Mouse (Mus musculus) left cerebral cortex, postnatal 25 days (tissue): ENCODE measurements around the gene Maged1. TPM values are rescaled to one million over a fixed set of nuclear protein-coding genes. Genes with fewer than 3 reads are reported as not detected.
"Not testable (repeated sequence)": the region's sequence is repeated elsewhere in the genome, so short reads cannot be mapped to it uniquely, and the experiment has no call there.

Experiments
- DNase-seq, 2 experiments: peaks; one replicate each; pipeline ENCODE4 v3.0.0; 2022; ENCODE audit warnings: low spot score in 2 of 2, mixed read lengths in 1 of 2
- intact Hi-C: fragments of 180-260 bp; cut with DNase I; formaldehyde crosslinking; loops from one replicate; pipeline ENCODE4 v1.15.1; 2025
- total RNA-seq, 2 experiments: library from RNA; stranded (reverse); gene quantifications; 2 replicates each; pipeline ENCODE4 v1.2.3; 2021

Gene Maged1
- total RNA-seq, result 100 to 1,000 TPM; 444 to 445 TPM

DNA sequence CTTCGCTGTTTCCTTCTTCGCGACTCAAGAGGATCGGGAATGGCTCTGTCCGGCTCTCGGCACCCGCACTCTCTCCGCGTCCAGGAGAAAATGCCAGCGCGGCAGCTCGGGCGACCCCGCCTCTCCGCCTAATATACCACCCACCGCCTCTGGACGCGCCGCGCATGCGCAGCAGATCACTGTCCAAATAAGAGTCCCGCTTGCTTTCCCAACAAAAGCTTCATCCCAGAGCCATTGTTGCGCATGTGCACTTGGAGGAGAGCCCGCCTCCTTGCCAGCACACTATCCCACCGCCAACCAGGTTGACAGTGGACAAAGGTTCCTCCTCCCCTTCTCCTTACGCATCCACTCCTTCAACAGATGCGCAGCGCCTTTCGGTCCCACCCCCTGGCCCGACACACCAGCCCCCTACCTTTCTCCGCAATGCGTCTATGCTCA lies at the start of gene Maged1:
TSS of gene Maged1 (minus strand) at position 226 of the 438 bp plus-strand sequence.
- intact Hi-C loops, result loop anchor here (5.0 kb wide), 4 partner anchors 70 to 175 kb away; partner anchors contain the start of genes Apoo, Fam90a1b and Gspt2
- peak; percentile 83 to 97 for DNase-seq

GRCm38 (mm10) chrX:94580251-94580650 lies 38.3 kb upstream of the Maged1 start:
- no peak for DNase-seq

GRCm38 (mm10) chrX:94564694-94565093 lies 22.8 kb upstream of the Maged1 start:
- intact Hi-C loops, result no loop called here
- DNase-seq, result no peak

More at GRCm38 (mm10) chrX:94580251-94580650, 38.3 kb upstream of the Maged1 start:
- intact Hi-C loops, result no loop called here

- intact Hi-C loops, result no loop called here
- DNase-seq, result no peak
These were observed 20.4 kb upstream of the Maged1 start for GRCm38 (mm10) chrX:94562392-94562791.

GRCm38 (mm10) chrX:94548227-94548626 lies 6.3 kb upstream of the Maged1 start:
- no peak for DNase-seq

DNA sequence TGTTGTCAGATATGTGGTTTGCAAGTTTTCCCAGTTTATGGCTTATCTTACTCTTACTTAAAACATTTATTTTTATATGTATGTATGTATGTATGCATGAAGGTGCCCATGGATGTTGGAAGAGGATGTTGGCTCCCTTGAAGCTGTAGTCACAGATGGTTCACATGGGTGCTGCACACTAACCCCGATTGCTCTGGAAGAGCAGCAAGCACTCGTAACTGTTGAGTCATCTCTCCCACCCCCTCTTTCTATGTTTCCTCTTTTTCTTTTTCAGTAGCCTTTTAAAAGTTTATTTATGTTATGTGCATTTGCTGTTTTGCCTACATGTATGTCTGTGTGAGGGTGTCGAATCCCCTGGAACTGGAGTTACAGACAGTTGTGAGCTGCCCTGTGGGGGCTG lies 4.0 kb upstream of the Maged1 start:
- no peak for DNase-seq
- intact Hi-C loops, result no loop called here

More at GRCm38 (mm10) chrX:94548227-94548626, 6.3 kb upstream of the Maged1 start:
- intact Hi-C loops, result no loop called here

DNA sequence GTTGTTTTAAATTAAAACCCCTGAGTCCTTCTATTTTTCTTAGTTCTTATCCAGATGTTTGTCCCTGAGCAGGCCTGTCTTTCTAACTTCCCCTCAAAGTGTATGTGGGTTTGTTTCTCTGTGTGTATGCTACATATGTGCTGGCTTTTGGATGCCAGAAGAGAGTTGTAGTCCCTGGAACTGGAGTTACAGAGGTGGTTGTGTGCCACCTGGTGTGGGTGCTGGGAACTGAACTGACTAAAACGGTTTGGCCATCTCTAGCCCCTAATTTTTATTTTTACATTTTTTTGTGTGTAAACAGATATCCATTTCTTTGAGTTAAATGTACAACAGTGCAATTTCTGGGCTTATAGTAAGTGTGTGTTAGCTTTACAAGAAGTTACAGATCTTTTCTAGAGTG lies 3.0 kb upstream of the Maged1 start:
- intact Hi-C loops, result loop anchor here (5.0 kb wide), 4 partner anchors 73 to 178 kb away; partner anchors contain the start of genes Apoo, Fam90a1b and Gspt2
- peak in 1 of 2 experiments; percentile 7 for DNase-seq

DNA sequence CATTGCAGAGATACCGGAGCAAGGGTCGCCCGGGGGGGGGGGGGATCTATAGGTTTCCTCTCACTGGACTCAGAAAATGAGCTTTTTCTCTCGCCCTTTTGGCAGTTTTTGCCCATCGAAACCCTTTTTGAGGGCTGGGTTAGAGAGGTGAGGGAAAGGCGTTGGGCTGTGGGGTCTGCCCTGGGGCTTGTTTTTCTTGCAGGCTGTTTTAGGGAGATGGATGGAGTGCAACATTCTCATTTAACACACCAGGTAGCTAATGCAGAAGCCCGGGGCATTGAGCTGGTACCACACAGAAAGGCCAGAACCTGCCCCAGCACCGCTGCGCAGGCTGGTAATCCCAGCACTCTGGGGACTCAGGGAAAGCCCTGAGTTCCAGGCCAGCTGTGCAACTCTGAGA lies 593 bp upstream of the Maged1 start:
- intact Hi-C loops, result loop anchor here (5.0 kb wide), 4 partner anchors 70 to 175 kb away; partner anchors contain the start of genes Apoo, Fam90a1b and Gspt2
- DNase-seq, result peak in 1 of 2 experiments; percentile 7

- DNase-seq, result peak; percentile 10 to 14
- intact Hi-C loops, result loop anchor here (5.0 kb wide), 4 partner anchors 69 to 174 kb away; partner anchors contain the start of genes Apoo, Fam90a1b and Gspt2
These were observed 737 bp downstream of the Maged1 start for GRCm38 (mm10) chrX:94541206-94541605.

GRCm38 (mm10) chrX:94540341-94541201 lies 1.4 kb downstream of the Maged1 start:
- intact Hi-C loops, result loop anchor here (5.0 kb wide), 4 partner anchors 68 to 173 kb away; partner anchors contain the start of genes Apoo, Fam90a1b and Gspt2
- peak; percentile 29 to 43 for DNase-seq

DNA sequence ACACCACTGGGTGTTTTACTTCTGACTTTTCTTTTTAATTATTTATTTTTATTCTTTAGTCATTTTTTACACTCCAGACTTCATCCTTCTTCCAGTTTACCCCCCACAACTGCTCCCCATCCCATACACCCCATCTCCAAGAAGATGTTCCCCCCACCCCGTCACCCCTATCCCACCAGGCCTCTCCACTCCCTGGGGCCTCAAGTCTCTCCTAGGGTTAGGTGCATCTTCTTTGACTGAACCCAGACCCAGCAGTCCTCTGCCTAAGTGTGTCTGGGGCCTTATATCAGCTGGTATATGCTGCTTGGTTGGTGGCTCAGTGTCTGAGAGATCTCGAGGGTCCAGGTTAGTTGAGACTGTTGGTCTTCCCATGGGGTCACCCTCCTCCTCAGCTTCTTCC lies 7.6 kb downstream of the Maged1 start:
- DNase-seq, result no peak
- intact Hi-C loops, result no loop called here

- no peak for DNase-seq
- intact Hi-C loops, result no loop called here
These were observed 11.6 kb downstream of the Maged1 start for GRCm38 (mm10) chrX:94530301-94530700.

DNA sequence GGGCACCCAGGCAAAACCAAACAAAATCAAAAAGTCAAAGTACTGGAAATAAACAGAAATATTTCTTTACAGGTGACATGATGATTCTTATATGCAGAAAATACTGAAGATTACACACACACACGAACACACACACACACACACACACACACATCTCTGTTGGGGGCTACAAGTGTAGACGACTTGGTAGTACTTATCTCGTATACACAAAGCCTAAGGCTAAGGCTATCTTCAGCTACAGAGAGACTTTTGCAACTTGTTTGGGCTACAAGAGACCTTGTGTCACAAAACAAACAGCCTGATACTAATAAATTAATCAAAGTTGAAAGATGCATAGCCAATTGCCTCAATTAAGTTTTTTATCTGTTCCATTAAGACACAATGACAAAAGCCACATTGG lies 19.8 kb downstream of the Maged1 start:
- intact Hi-C loops, result no loop called here
- no peak for DNase-seq

- intact Hi-C loops, result no loop called here
- DNase-seq, result no peak
These were observed 33.5 kb downstream of the Maged1 start for GRCm38 (mm10) chrX:94508442-94508819.

- peak in 1 of 2 experiments; percentile 1 for DNase-seq
- intact Hi-C loops, result not testable (repeated sequence)
These were observed 34.1 kb downstream of the Maged1 start for GRCm38 (mm10) chrX:94507698-94508441.

GRCm38 (mm10) chrX:94486001-94486792 lies 55.7 kb downstream of the Maged1 start:
- intact Hi-C loops, result no loop called here

More at GRCm38 (mm10) chrX:94486001-94486792, 55.7 kb downstream of the Maged1 start:
- no peak for DNase-seq
